Mouse (Mus musculus) forebrain, embryonic 11.5 days (tissue): ENCODE results near the gene Add2. TPM values are rescaled to one million over a fixed set of nuclear protein-coding genes. Genes with fewer than 3 reads are reported as not detected.
"Not testable (repeated sequence)": the region's sequence is repeated elsewhere in the genome, so short reads cannot be mapped to it uniquely, and the experiment has no call there.

Experiments used
- ATAC-seq: fragments of 200-750 bp; cut with Nextera tagmentation; replicated peaks from 2 replicates; pipeline ENCODE4 v1.8.0; 2017; ENCODE audit warnings: moderate TSS enrichment; ENCODE audit not compliant: low FRiP score
- DNase-seq: peaks from one replicate; pipeline ENCODE4 v3.0.0-alpha.2; 2017; ENCODE audit warnings: low spot score
- H3K27ac ChIP-seq: fragments of 300-500 bp; sonication (generic); 2 replicates; pipeline ENCODE4 v1.5.1; 2014; ENCODE audit warnings: low read depth, low read length
- H3K27me3 ChIP-seq: fragments of 300-500 bp; sonication (generic); 2 replicates; pipeline ENCODE4 v1.6.1; 2014; ENCODE audit warnings: mild to moderate bottlenecking, low read length, mixed read lengths; ENCODE audit not compliant: control insufficient read depth, insufficient read depth
- H3K36me3 ChIP-seq: fragments of 300-500 bp; sonication (generic); 2 replicates; pipeline ENCODE4 v1.6.1; 2014; ENCODE audit warnings: mild to moderate bottlenecking, low read length, moderate library complexity, mixed read lengths; ENCODE audit not compliant: control insufficient read depth, insufficient read depth
- H3K4me1 ChIP-seq: fragments of 300-500 bp; sonication (generic); replicated peaks from 2 replicates; pipeline ENCODE4 v1.6.1; 2014; ENCODE audit warnings: low read length, mixed read lengths; ENCODE audit not compliant: control insufficient read depth, insufficient read depth
- H3K4me2 ChIP-seq: fragments of 300-500 bp; sonication (generic); 2 replicates; pipeline ENCODE4 v1.6.1; 2014; ENCODE audit warnings: low read depth, mild to moderate bottlenecking, low read length, moderate library complexity, mixed read lengths; ENCODE audit not compliant: severe bottlenecking
- H3K4me3 ChIP-seq: fragments of 300-500 bp; sonication (generic); 2 replicates; pipeline ENCODE4 v1.5.1; 2014; ENCODE audit warnings: low read depth, low read length
- H3K9ac ChIP-seq: fragments of 300-500 bp; sonication (generic); 2 replicates; pipeline ENCODE4 v1.6.1; 2014; ENCODE audit warnings: low read length
- H3K9me3 ChIP-seq: fragments of 300-500 bp; sonication (generic); 2 replicates; pipeline ENCODE4 v1.6.1; 2016; ENCODE audit warnings: low read length, mixed read lengths; ENCODE audit not compliant: control insufficient read depth
- WGBS: fragments of 180-500 bp; shearing (Covaris S2); extraction: QIAGEN DNeasy Blood & Tissue Kit; methylation state at CpG from one replicate; pipeline ENCODE4 v1.1.7; 2014; 5-methylcytosine and 5-hydroxymethylcytosine counted together
- polyA plus RNA-seq: library from polyadenylated mRNA; unstranded; fragments of >200 nt; fragmentation: Nextera tagmentation; extraction: Ambion mirVana; gene quantifications from 2 replicates; pipeline ENCODE4 v1.2.1, GENCODE M21; 2014

Add2 gene
- polyA plus RNA-seq, 1 experiment from 2014 or later = 61.0 TPM

DNA sequence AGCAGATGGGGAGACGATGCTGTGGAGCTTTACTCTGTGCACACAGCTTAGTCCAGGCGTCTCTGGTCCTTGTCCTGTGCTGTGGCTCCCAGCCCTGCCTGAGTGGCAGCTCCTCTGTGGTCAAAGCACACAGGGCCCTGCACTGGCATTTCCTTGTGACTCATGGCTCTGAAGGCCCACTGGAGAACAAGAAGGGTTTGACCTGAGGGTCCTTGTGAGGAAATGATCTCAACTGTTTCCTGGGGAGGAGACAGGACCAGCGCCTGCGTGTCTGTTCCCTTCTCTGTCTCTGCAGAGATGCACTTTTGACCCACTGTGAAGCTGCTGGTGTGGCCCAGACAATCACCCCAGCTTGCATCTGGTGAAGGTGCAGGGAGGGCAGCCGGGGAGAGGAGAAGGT, 13.7 kb upstream of the Add2 start:
- 80% methylated on average over 5 of the region's 5 CpGs for WGBS
- ATAC-seq, H3K9me3 ChIP-seq, H3K4me3 ChIP-seq, H3K4me2 ChIP-seq, H3K9ac ChIP-seq, H3K27ac ChIP-seq, H3K36me3 ChIP-seq, H3K4me1 ChIP-seq, H3K27me3 ChIP-seq: not testable (repeated sequence)
- peak; percentile 36 for DNase-seq

DNA sequence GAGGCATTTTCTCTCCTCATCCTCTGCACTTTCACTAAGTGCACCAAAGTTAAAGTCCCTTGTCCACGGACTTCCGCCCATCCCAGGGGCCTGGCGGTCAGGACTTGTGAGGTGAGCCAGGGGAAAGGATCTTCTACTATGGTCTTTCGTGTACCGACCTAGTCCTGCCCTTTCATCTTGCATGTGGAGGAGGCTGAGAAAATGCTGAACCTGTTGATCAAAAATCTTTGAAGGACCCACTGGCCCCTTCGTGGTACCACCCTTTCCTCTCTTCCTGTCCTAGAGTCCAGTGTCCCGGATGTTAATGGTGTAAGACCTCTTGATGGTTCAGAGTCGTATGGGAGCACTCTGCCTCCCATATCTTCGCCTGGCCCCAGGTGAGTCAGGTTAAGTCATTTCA, 12.6 kb upstream of the Add2 start, which contains the start of gene Figla:
TSS of gene Figla (plus strand) at position 301 of the 400 bp plus-strand sequence.
- H3K4me3 ChIP-seq = no peak within 1 kb of the TSS
- DNase-seq = peak; percentile 19
- no peak within 1 kb of the TSS for H3K27ac ChIP-seq
- H3K9me3 ChIP-seq = no peaks in the 10 kb centered on the region
- no peak within 1 kb of the TSS for H3K9ac ChIP-seq
- H3K27me3 ChIP-seq = no peaks in the 10 kb centered on the region
- no peaks in the 10 kb centered on the region for H3K36me3 ChIP-seq
- H3K4me1 ChIP-seq = no peaks in the 10 kb centered on the region
- H3K4me2 ChIP-seq = no peak within 1 kb of the TSS
- WGBS = 84% methylated on average over 9 of the region's 9 CpGs
- ATAC-seq = no peak

DNA sequence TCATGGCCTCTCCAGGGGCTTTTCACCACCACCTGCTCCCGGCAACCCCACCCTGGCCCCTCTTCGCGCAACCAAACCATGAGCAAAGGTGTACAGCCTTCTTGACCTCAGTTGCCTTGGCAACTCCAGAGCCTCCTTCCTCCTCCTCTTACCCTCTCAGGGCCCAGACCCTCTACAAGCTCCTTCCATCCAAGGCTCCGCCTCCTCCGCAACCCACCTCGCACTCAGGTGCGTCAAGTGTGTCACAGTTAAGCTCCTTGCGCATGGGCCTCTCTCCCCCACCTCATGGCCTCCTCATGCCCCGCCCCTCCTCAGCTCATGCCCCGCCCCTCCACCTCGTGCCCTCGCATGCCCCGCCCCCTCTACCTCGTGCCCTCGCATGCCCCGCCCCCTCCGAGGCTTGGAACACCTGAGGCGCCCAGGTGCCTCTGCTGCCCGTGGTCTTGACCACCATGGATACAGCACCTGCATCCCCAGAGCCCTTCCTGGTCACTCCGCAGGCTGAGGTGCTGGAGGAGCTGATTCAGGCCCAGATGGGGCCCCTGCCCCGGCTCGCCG, 11.6 kb upstream of the Add2 start:
- no peaks in the 10 kb centered on the region for H3K4me1 ChIP-seq
- H3K4me3 ChIP-seq = no peak overlapping the region
- ATAC-seq (no peak), DNase-seq (no peak)
- no peak overlapping the region for H3K4me2 ChIP-seq
- H3K36me3 ChIP-seq = no peaks in the 10 kb centered on the region
- H3K9me3 ChIP-seq = no peaks in the 10 kb centered on the region
- no peak overlapping the region for H3K9ac ChIP-seq
- no peaks in the 10 kb centered on the region for H3K27me3 ChIP-seq
- H3K27ac ChIP-seq = no peak overlapping the region
- WGBS = 87% methylated on average over 23 of the region's 23 CpGs

DNA sequence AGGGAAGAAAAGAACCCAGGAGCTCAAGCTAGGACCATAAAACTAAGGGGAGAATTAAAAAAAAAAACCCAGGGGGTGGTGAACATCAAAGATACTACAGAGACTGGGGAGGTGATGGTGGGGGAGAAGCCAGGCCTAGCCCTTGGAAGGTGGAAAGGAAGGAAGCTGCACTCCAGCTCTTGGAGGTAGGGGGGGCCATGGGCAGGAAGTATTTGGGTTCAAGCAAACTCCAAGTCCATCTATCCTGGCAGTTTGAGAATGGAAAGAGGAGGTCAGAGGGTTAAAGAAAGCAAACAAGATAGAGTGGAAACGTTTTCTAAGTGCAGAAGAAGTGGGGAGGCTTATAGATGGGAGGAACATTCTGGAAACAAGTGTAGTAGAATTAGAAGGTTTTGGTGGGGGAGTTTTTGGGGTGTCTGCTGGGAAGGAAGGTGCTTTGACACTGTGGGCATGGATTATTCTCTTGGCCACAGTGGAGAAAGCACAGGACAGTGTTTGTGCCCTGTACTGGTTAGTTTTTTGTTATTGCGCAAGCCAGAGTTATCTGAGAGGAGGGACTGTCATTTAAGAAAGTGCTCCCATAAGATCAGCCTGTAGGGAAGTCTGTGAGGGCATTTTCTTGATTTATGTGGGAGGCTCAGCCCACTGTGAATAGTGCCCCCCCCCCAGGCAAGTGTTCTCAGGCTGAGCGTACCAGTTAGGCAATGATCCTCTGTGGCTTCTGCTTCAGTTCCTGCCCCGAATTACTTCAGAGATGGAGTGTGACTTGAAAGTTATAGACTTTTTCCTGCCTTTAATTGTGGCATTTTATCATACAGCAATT, 8.9 kb upstream of the Add2 start:
- DNase-seq (peak; percentile 25), ATAC-seq (no peak)
- 81% methylated on average over 4 of the region's 4 CpGs for WGBS
- Histone ChIP-seq H3K27ac (no peak overlapping the region), H3K36me3 (no peaks in the 10 kb centered on the region), H3K4me1 (no peaks in the 10 kb centered on the region), H3K9me3 (no peaks in the 10 kb centered on the region), H3K4me2 (no peak overlapping the region), H3K27me3 (no peaks in the 10 kb centered on the region), H3K4me3 (no peak overlapping the region), H3K9ac (no peak overlapping the region)

DNA sequence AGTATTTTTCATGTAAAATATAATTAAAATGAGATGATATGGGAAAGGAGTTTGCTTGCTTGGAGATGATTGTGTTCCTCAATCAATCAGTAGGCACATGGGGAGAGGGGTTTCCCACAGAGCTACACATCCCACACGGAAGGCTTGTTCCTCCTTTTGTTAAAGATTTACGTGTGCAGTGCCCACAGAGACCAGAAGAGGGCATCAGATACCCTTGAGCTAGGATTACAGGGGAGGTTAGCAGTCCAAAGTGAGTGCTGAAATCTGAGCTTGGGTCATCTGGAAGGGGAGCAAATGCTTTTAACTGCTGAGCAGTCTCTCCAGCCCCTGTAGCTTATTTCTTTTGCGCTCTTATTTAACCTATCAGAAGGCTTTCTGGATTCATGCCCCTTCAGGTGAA, 7.5 kb upstream of the Add2 start:
- Histone ChIP-seq H3K4me3 (no peak overlapping the region), H3K36me3 (no peaks in the 10 kb centered on the region), H3K9ac (no peak overlapping the region), H3K27me3 (no peaks in the 10 kb centered on the region), H3K27ac (no peak overlapping the region), H3K9me3 (no peaks in the 10 kb centered on the region), H3K4me2 (no peak overlapping the region), H3K4me1 (no peaks in the 10 kb centered on the region)
- 16% methylated on average over 3 of the region's 3 CpGs for WGBS
- ATAC-seq = no peak
- DNase-seq = peak; percentile 58

DNA sequence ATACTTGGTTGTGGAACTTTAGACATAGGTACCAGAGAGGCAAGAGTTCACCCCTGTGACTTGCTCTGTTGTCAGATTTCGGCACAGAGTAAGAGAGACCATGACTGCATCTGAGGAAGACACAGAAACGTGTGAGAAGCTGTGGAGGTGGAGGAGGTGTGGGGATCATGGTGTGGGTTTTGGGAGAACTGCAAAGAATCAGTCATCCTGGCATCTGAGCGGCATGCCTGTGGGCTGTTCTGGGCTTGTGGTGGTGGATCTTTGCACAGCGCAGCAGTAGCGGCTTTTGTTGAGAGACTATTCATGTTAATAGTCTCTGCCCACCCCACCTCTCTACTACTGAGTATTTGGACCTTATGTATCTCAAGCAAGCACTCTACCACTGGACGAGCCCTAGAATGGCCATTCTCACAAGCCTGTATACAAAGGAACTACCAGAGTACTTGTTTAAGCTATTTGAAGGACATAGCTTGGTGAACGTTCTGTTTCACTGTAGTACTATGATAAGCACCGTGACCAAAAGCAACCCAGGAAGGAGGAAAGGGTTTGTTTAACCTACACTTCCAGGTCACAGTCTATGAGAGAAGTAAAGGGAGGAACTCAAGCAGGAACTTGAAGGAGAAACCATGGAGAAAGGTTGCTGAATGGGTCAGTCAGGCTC, 1.7 kb upstream of the Add2 start:
- Histone ChIP-seq H3K36me3 (no peaks in the 10 kb centered on the region), H3K4me1 (peaks cover 2% of the 10 kb centered on the region; the same call in 1 of the 2 replicates), H3K27me3 (no peaks in the 10 kb centered on the region; the same call in 1 of the 2 replicates), H3K9me3 (no peaks in the 10 kb centered on the region), H3K27ac (no peak overlapping the region), H3K9ac (no peak overlapping the region), H3K4me2 (no peak overlapping the region), H3K4me3 (no peak overlapping the region)
- no peak for DNase-seq
- no peak for ATAC-seq
- 84% methylated on average over 8 of the region's 8 CpGs for WGBS

DNA sequence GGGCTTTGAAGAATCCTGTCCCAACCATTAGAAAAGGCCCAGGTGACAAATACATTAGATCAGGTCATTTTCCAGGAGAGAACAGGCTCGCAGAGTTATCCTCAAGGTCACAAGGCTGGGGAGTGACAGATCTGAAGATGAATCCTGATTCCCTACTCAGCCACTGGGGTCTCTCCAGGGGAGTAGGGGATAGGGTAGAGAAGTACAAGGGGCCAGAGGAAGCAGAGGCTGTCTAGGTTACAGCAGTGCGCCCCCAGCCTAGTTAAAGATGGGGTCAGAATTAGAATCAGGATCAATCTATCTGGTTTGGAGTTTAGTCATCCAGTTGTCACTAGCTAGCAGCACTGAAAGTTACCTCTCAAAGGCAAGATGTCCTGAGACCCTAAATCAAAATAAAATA, 331 bp upstream of the Add2 start:
- peak; percentile 53; the same call in 1 of the 2 replicates for ATAC-seq
- H3K27me3 ChIP-seq = no peaks in the 10 kb centered on the region; the same call in 1 of the 2 replicates
- 67% methylated on average over 2 of the region's 2 CpGs for WGBS

DNA sequence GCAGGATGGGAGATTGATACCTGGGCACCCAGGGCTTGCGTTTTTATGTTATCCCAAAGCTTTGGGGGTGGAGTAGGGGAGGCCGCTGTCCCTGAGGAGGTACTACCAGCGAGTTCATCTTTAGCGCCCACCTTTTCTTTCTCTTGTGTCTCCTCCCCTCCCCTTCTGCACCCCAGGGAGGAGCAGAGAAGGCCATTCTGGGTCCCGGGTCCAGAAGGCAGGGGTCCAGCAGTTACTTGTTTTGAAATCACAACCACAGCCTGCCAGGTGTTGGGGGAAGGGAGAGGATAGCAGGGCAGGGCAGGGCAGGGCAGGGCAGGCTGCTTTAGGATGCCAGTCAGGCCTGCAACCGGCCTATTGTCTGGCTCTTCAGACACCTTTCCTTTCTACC, 837 bp downstream of the Add2 start:
- peak overlapping the region; percentile 84 for H3K4me2 ChIP-seq
- H3K9ac ChIP-seq = peak overlapping the region; percentile 90
- no peak; the same call in 1 of the 2 replicates for ATAC-seq
- WGBS = 3% methylated on average over 6 of the region's 6 CpGs
- peaks cover 2% of the 10 kb centered on the region; the same call in 1 of the 2 replicates for H3K4me1 ChIP-seq
- H3K9me3 ChIP-seq = no peaks in the 10 kb centered on the region
- no peak for DNase-seq
- no peaks in the 10 kb centered on the region for H3K36me3 ChIP-seq
- H3K27ac ChIP-seq = peak overlapping the region; percentile 72; the same call in 1 of the 2 replicates
- no peaks in the 10 kb centered on the region; the same call in 1 of the 2 replicates for H3K27me3 ChIP-seq
- peak overlapping the region; percentile 71 for H3K4me3 ChIP-seq

More for the DNA sequence above, 331 bp upstream of the Add2 start:
- Histone ChIP-seq H3K36me3 (no peaks in the 10 kb centered on the region), H3K27ac (peak overlapping the region; percentile 72), H3K9me3 (no peaks in the 10 kb centered on the region), H3K4me2 (peak overlapping the region; percentile 84), H3K4me3 (peak overlapping the region; percentile 71), H3K4me1 (peaks cover 2% of the 10 kb centered on the region; the same call in 1 of the 2 replicates), H3K9ac (peak overlapping the region; percentile 90)
- no peak for DNase-seq
